Mouse (Mus musculus): Measurements from ENCODE around the gene Sgf29.

DNA sequence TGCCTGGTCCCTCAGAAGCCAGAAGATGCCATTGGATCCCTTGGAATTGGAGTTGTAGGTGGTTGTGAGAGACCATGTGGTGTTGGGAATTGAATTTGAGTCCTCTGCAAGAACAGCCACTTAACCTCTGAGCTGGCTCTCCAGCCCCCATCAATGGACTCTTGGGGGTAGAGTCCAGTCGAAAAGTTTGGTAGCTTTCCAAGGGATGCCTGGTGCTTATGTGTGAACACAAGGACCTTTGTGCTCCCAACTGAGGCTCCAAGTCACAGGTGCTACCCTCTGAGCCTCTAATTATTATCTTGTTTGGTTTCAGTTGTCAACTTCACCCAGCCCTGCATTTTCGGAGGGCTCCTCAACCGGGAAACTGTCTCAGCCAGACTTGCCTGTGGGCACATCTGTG lies 41.6 kb downstream of the Sgf29 start:
- TF ChIP-seq POLR2A (IDR thresholded peaks at IDR 0.05; ENCODE audit: insufficient read depth, low read length) (no peak), CTCF (IDR thresholded peaks at IDR 0.05; ENCODE audit: low read depth, low read length) (no peak), EP300 (IDR thresholded peaks at IDR 0.05; ENCODE audit: insufficient read depth, low read depth, low read length) (no peak)
